Mouse (Mus musculus): ENCODE measurements around the gene Cenpo. TPM values are rescaled to one million over a fixed set of nuclear protein-coding genes. Genes with fewer than 3 reads are reported as not detected.
"Not testable (repeated sequence)": the region's sequence is repeated elsewhere in the genome, so short reads cannot be mapped to it uniquely, and the experiment has no call there.

The Cenpo gene
- polyA plus RNA-seq, 1 experiment from 2014 or later: 15.4 TPM

GRCm38 (mm10) chr12:4243805-4244204 is 9.7 kb upstream of the Cenpo start:
- no peak overlapping the region for H3K4me3 ChIP-seq (ENCODE audit: low read length)
- no peaks in the 10 kb centered on the region for H3K4me1 ChIP-seq (ENCODE audit: control insufficient read depth, insufficient read depth, low read length)
- H3K27me3 ChIP-seq (ENCODE audit: control insufficient read depth, insufficient read depth, low read length): no peaks in the 10 kb centered on the region
- H3K27ac ChIP-seq (ENCODE audit: low read depth, low read length): no peak overlapping the region
- H3K9me3 ChIP-seq (ENCODE audit: control insufficient read depth, low read length): no peaks in the 10 kb centered on the region
- ATAC-seq (ENCODE audit: low FRiP score, low TSS enrichment): no peak
- H3K9ac ChIP-seq (ENCODE audit: low read depth, low read length): no peak overlapping the region
- H3K4me2 ChIP-seq (replicated peaks; ENCODE audit: low read depth, low read length): no peak overlapping the region
- 90% methylated on average over 2 of the region's 2 CpGs for WGBS
- H3K36me3 ChIP-seq (ENCODE audit: control insufficient read depth, insufficient read depth, low read length): no peaks in the 10 kb centered on the region

DNA sequence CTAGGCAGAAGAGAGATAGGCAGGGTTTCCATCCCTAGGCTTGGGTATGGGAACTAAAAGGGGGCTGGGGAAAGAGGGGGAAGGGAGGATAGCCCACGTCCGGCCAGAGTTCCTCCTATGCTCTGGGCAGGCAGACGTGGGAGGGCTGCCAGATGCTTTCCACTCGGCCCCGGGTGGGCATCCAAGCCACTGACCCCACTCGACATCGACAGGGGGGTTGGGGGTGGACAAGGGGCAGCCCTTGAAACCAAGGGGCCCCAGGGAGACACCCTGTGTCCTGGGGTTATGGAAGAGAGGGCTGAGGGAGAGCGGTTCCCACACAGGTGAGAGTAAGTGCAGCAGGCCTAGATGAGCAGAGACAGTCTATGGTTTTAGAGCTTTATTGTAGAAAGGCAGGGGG is 6.2 kb upstream of the Cenpo start:
- H3K27ac ChIP-seq (ENCODE audit: low read depth, low read length); H3K27me3 ChIP-seq (ENCODE audit: control insufficient read depth, insufficient read depth, low read length); H3K4me3 ChIP-seq (ENCODE audit: low read length); H3K9me3 ChIP-seq (ENCODE audit: control insufficient read depth, low read length); H3K9ac ChIP-seq (ENCODE audit: low read depth, low read length); ATAC-seq (ENCODE audit: low FRiP score, low TSS enrichment); H3K4me1 ChIP-seq (ENCODE audit: control insufficient read depth, insufficient read depth, low read length); H3K4me2 ChIP-seq (replicated peaks; ENCODE audit: low read depth, low read length); H3K36me3 ChIP-seq (ENCODE audit: control insufficient read depth, insufficient read depth, low read length): not testable (repeated sequence)
- 46% methylated on average over 8 of the region's 8 CpGs for WGBS

- Histone ChIP-seq H3K27ac (ENCODE audit: low read depth, low read length) (no peak overlapping the region), H3K9ac (ENCODE audit: low read depth, low read length) (no peak overlapping the region), H3K27me3 (ENCODE audit: control insufficient read depth, insufficient read depth, low read length) (no peaks in the 10 kb centered on the region), H3K4me2 (replicated peaks; ENCODE audit: low read depth, low read length) (no peak overlapping the region), H3K4me1 (ENCODE audit: control insufficient read depth, insufficient read depth, low read length) (peaks cover 4% of the 10 kb centered on the region), H3K9me3 (ENCODE audit: control insufficient read depth, low read length) (no peaks in the 10 kb centered on the region), H3K36me3 (ENCODE audit: control insufficient read depth, insufficient read depth, low read length) (no peaks in the 10 kb centered on the region; the same call in 1 of the 2 replicates), H3K4me3 (ENCODE audit: low read length) (no peak overlapping the region)
- no peak for ATAC-seq (ENCODE audit: low FRiP score, low TSS enrichment)
- WGBS: 95% methylated on average over 15 of the region's 15 CpGs
Observed at GRCm38 (mm10) chr12:4237481-4237880, 3.4 kb upstream of the Cenpo start.

- H3K4me1 ChIP-seq (ENCODE audit: control insufficient read depth, insufficient read depth, low read length): peaks cover 8% of the 10 kb centered on the region
- H3K9me3 ChIP-seq (ENCODE audit: control insufficient read depth, low read length): no peaks in the 10 kb centered on the region
- WGBS: 51% methylated on average over 4 of the region's 4 CpGs
- peak overlapping the region; percentile 70 for H3K4me3 ChIP-seq (ENCODE audit: low read length)
- no peaks in the 10 kb centered on the region for H3K27me3 ChIP-seq (ENCODE audit: control insufficient read depth, insufficient read depth, low read length)
- no peak overlapping the region for H3K27ac ChIP-seq (ENCODE audit: low read depth, low read length)
- peak overlapping the region; percentile 50 for H3K4me2 ChIP-seq (replicated peaks; ENCODE audit: low read depth, low read length)
- ATAC-seq (ENCODE audit: low FRiP score, low TSS enrichment): no peak
- peaks cover 17% of the 10 kb centered on the region; the same call in 1 of the 2 replicates for H3K36me3 ChIP-seq (ENCODE audit: control insufficient read depth, insufficient read depth, low read length)
- H3K9ac ChIP-seq (ENCODE audit: low read depth, low read length): peak overlapping the region; percentile 81; the same call in 1 of the 2 replicates
Observed at GRCm38 (mm10) chr12:4232777-4233176, 1.3 kb downstream of the Cenpo start.

DNA sequence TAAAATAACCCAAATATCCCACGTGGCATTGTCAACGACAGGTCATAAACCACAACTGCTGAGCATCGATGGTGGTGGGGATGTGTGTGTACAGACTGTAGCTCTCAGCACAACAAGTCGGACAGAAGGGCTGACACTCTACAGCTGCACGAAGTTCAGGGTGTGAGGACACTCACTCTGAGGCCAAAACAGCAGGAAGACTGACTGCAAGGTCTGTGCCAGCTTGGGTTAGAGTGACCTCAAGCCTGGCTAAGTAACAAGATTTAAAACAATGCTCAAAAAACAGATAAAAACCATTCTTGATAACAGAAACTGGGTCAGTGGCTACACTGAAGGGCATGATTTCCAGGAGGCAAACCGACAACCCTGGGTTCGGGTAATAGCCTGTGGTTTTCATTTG is 3.9 kb downstream of the Cenpo start:
- WGBS: 86% methylated on average over 7 of the region's 7 CpGs
- no peaks in the 10 kb centered on the region for H3K9me3 ChIP-seq (ENCODE audit: control insufficient read depth, low read length)
- H3K36me3 ChIP-seq (ENCODE audit: control insufficient read depth, insufficient read depth, low read length): peaks cover 34% of the 10 kb centered on the region; the same call in 1 of the 2 replicates
- H3K27ac ChIP-seq (ENCODE audit: low read depth, low read length): no peak overlapping the region
- H3K27me3 ChIP-seq (ENCODE audit: control insufficient read depth, insufficient read depth, low read length): no peaks in the 10 kb centered on the region
- no peak overlapping the region for H3K4me2 ChIP-seq (replicated peaks; ENCODE audit: low read depth, low read length)
- peaks cover 8% of the 10 kb centered on the region for H3K4me1 ChIP-seq (ENCODE audit: control insufficient read depth, insufficient read depth, low read length)
- H3K4me3 ChIP-seq (ENCODE audit: low read length): no peak overlapping the region
- no peak for ATAC-seq (ENCODE audit: low FRiP score, low TSS enrichment)
- H3K9ac ChIP-seq (ENCODE audit: low read depth, low read length): no peak overlapping the region

- Histone ChIP-seq H3K27me3 (ENCODE audit: control insufficient read depth, insufficient read depth, low read length) (no peaks in the 10 kb centered on the region), H3K9ac (ENCODE audit: low read depth, low read length) (no peak overlapping the region), H3K9me3 (ENCODE audit: control insufficient read depth, low read length) (no peaks in the 10 kb centered on the region), H3K4me3 (ENCODE audit: low read length) (no peak overlapping the region), H3K4me1 (ENCODE audit: control insufficient read depth, insufficient read depth, low read length) (0 out of 2 replicates have a peak, but pooled peaks cover 6% of the 10 kb centered on the region), H3K4me2 (replicated peaks; ENCODE audit: low read depth, low read length) (no peak overlapping the region), H3K27ac (ENCODE audit: low read depth, low read length) (peak overlapping the region; percentile 59), H3K36me3 (ENCODE audit: control insufficient read depth, insufficient read depth, low read length) (peaks cover 73% of the 10 kb centered on the region; the same call in 1 of the 2 replicates)
- ATAC-seq (ENCODE audit: low FRiP score, low TSS enrichment): peak; percentile 89
- WGBS: 48% methylated on average over 8 of the region's 8 CpGs
Observed at GRCm38 (mm10) chr12:4212908-4213307, 21.2 kb downstream of the Cenpo start.

GRCm38 (mm10) chr12:4211174-4211573 is 22.9 kb downstream of the Cenpo start:
- no peak overlapping the region for H3K4me2 ChIP-seq (replicated peaks; ENCODE audit: low read depth, low read length)
- no peaks in the 10 kb centered on the region for H3K27me3 ChIP-seq (ENCODE audit: control insufficient read depth, insufficient read depth, low read length)
- H3K36me3 ChIP-seq (ENCODE audit: control insufficient read depth, insufficient read depth, low read length): peaks cover 72% of the 10 kb centered on the region; the same call in 1 of the 2 replicates
- H3K9ac ChIP-seq (ENCODE audit: low read depth, low read length): no peak overlapping the region
- H3K9me3 ChIP-seq (ENCODE audit: control insufficient read depth, low read length): no peaks in the 10 kb centered on the region
- H3K4me1 ChIP-seq (ENCODE audit: control insufficient read depth, insufficient read depth, low read length): 0 out of 2 replicates have a peak, but pooled peaks cover 6% of the 10 kb centered on the region
- 66% methylated on average over 9 of the region's 9 CpGs for WGBS
- no peak overlapping the region for H3K27ac ChIP-seq (ENCODE audit: low read depth, low read length)
- H3K4me3 ChIP-seq (ENCODE audit: low read length): no peak overlapping the region
- ATAC-seq (ENCODE audit: low FRiP score, low TSS enrichment): no peak

DNA sequence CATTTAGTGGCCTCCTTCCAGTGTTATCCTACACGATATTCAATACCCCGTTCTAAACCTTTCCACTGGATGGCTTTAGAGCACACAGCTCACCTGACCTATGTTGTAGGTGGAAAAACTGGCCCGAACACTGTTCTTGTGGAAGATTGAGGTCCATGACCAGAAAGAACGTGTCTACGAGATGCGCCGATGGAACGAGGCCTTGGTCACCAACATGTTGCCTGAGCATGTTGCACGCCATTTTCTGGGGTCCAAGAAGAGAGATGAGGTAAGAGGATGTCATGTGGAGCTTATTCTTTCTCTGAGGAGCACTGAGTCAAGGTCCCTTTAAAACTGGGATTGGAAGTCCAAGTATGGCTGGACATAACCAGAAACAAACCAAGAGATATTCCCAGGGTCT is 24.9 kb downstream of the Cenpo start:
- Histone ChIP-seq H3K4me3 (ENCODE audit: low read length) (no peak overlapping the region), H3K36me3 (ENCODE audit: control insufficient read depth, insufficient read depth, low read length) (peaks cover 59% of the 10 kb centered on the region; the same call in 1 of the 2 replicates), H3K9me3 (ENCODE audit: control insufficient read depth, low read length) (no peaks in the 10 kb centered on the region), H3K9ac (ENCODE audit: low read depth, low read length) (no peak overlapping the region), H3K4me2 (replicated peaks; ENCODE audit: low read depth, low read length) (no peak overlapping the region), H3K27ac (ENCODE audit: low read depth, low read length) (no peak overlapping the region), H3K4me1 (ENCODE audit: control insufficient read depth, insufficient read depth, low read length) (0 out of 2 replicates have a peak, but pooled peaks cover 6% of the 10 kb centered on the region), H3K27me3 (ENCODE audit: control insufficient read depth, insufficient read depth, low read length) (no peaks in the 10 kb centered on the region)
- WGBS: 96% methylated on average over 9 of the region's 9 CpGs
- no peak for ATAC-seq (ENCODE audit: low FRiP score, low TSS enrichment)

GRCm38 (mm10) chr12:4208405-4209133 is 25.5 kb downstream of the Cenpo start:
- H3K4me3 ChIP-seq (ENCODE audit: low read length): no peak overlapping the region
- WGBS: 84% methylated on average over 13 of the region's 15 CpGs
- 0 out of 2 replicates have a peak, but pooled peaks cover 6% of the 10 kb centered on the region for H3K4me1 ChIP-seq (ENCODE audit: control insufficient read depth, insufficient read depth, low read length)
- peaks cover 57% of the 10 kb centered on the region; the same call in 1 of the 2 replicates for H3K36me3 ChIP-seq (ENCODE audit: control insufficient read depth, insufficient read depth, low read length)
- no peak overlapping the region for H3K27ac ChIP-seq (ENCODE audit: low read depth, low read length)
- ATAC-seq (ENCODE audit: low FRiP score, low TSS enrichment): no peak
- no peaks in the 10 kb centered on the region for H3K27me3 ChIP-seq (ENCODE audit: control insufficient read depth, insufficient read depth, low read length)
- H3K9ac ChIP-seq (ENCODE audit: low read depth, low read length): no peak overlapping the region
- H3K9me3 ChIP-seq (ENCODE audit: control insufficient read depth, low read length): no peaks in the 10 kb centered on the region
- H3K4me2 ChIP-seq (replicated peaks; ENCODE audit: low read depth, low read length): no peak overlapping the region
